9 mouse cellular contexts compared by ENCODE assay signal in the genomic region with DNA sequence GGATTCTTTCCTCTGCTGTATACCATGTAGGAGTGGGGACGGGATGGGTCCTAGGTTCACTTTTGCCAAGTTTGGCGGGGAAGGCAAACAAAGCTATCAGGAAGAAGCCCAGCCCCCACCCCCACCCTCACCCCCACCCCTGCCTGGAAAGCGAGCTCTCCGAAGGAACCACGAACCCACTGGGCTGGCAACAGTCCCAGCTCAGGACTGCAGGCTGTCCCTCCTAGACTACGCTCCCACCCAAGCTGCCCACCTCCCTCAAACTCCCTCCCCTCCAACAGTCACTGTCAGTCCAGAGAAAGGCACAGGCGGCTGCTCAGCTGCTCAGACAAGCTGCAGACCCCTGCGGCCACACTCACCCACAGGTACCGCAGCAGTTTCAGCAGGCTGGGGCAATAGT. TPM values are rescaled to one million over a fixed set of nuclear protein-coding genes. Genes with fewer than 3 reads are reported as not detected.
DNase-seq lines count a peak whose midpoint lies in the region; ATAC-seq and TF ChIP-seq lines count a peak whose summit lies in the region.
"Had no signal": no experiment of that assay in that cellular context is flagged by ENCODE, and none has a peak within 500 bp of the region (broad histone marks: within the 10 kb centered on the region; RNA-seq: fewer than 3 reads in every experiment).

No protein-coding gene starts in this region.

- TF ChIP-seq CTCF in kidney, postnatal 0 days (IDR thresholded peaks at IDR 0.05; ENCODE audit: low read depth), result no peak
- no peak for TF ChIP-seq CTCF in midbrain, postnatal 0 days (IDR thresholded peaks at IDR 0.05)

- no peak overlapping the region for H3K27ac ChIP-seq in kidney, postnatal 0 days
- H3K27ac ChIP-seq in embryonic facial prominence, embryonic 13.5 days, result no peak overlapping the region; the same call in 1 of the 2 replicates
- no peak overlapping the region for H3K27ac ChIP-seq in intestine, embryonic 15.5 days
- H3K27ac ChIP-seq in midbrain, postnatal 0 days (ENCODE audit: low read depth, low read length), result no peak overlapping the region

- no peak for ATAC-seq in kidney, postnatal 0 days (replicated peaks; ENCODE audit: low FRiP score, low read depth)
- no peak for ATAC-seq in embryonic facial prominence, embryonic 13.5 days (ENCODE audit: insufficient number of reproducible peaks, insufficient read depth, low FRiP score, low TSS enrichment, low read depth)
- ATAC-seq in intestine, embryonic 15.5 days, result no peak
- no peak for ATAC-seq in midbrain, postnatal 0 days (ENCODE audit: low FRiP score)

- no peaks in the 10 kb centered on the region for H3K27me3 ChIP-seq in kidney, postnatal 0 days (ENCODE audit: insufficient read depth, low read length)
- H3K27me3 ChIP-seq in embryonic facial prominence, embryonic 13.5 days, result no peaks in the 10 kb centered on the region
- H3K27me3 ChIP-seq in intestine, embryonic 15.5 days (replicated peaks), result no peaks in the 10 kb centered on the region
- H3K27me3 ChIP-seq in midbrain, postnatal 0 days (ENCODE audit: insufficient read depth, low read length), result no peaks in the 10 kb centered on the region

- peak overlapping the region; percentile 48 for H3K4me2 ChIP-seq in kidney, postnatal 0 days (ENCODE audit: low read length)
- peak overlapping the region; percentile 71 for H3K4me2 ChIP-seq in embryonic facial prominence, embryonic 13.5 days
- peak overlapping the region; percentile 66 for H3K4me2 ChIP-seq in intestine, embryonic 15.5 days (replicated peaks)
- peak overlapping the region; percentile 31 for H3K4me2 ChIP-seq in midbrain, postnatal 0 days (ENCODE audit: low read depth, low read length, poor library complexity, severe bottlenecking)

- no peaks in the 10 kb centered on the region for H3K36me3 ChIP-seq in kidney, postnatal 0 days (ENCODE audit: insufficient read depth, low read length)
- H3K36me3 ChIP-seq in embryonic facial prominence, embryonic 13.5 days, result no peaks in the 10 kb centered on the region
- no peaks in the 10 kb centered on the region for H3K36me3 ChIP-seq in intestine, embryonic 15.5 days
- no peaks in the 10 kb centered on the region for H3K36me3 ChIP-seq in midbrain, postnatal 0 days (ENCODE audit: insufficient read depth, low read length)

- H3K9ac ChIP-seq in kidney, postnatal 0 days (ENCODE audit: low read depth, low read length), result 0 out of 2 replicates have a peak overlapping the region, but pooled peaks have one; percentile 5
- H3K9ac ChIP-seq in embryonic facial prominence, embryonic 13.5 days, result peak overlapping the region; percentile 65
- 0 out of 2 replicates have a peak overlapping the region, but pooled peaks have one; percentile 21 for H3K9ac ChIP-seq in intestine, embryonic 15.5 days
- H3K9ac ChIP-seq in midbrain, postnatal 0 days (replicated peaks; ENCODE audit: low read length, poor library complexity, severe bottlenecking), result no peak overlapping the region

- no peak for DNase-seq in kidney, postnatal 0 days (ENCODE audit: low spot score)
- DNase-seq in kidney, postnatal 36 days, result no peak
- DNase-seq in midbrain, postnatal 0 days (ENCODE audit: low spot score), result no peak
- no peak for DNase-seq in cerebellum, adult 9-10 months
- no peak for DNase-seq in c-Kit-positive CD71-positive TER-119-positive erythroid progenitor cells, embryonic 14.5 days (ENCODE audit: low spot score)
- no peak for DNase-seq in left cerebral cortex, adult 8-10 months (ENCODE audit: low spot score in 2 of 2)
- DNase-seq: cerebellum, postnatal 36 days had no signal

- H3K4me1 ChIP-seq in kidney, postnatal 0 days (replicated peaks; ENCODE audit: insufficient read depth, low read length), result peaks cover 7% of the 10 kb centered on the region
- H3K4me1 ChIP-seq in embryonic facial prominence, embryonic 13.5 days, result peaks cover 73% of the 10 kb centered on the region
- peaks cover 66% of the 10 kb centered on the region for H3K4me1 ChIP-seq in intestine, embryonic 15.5 days (replicated peaks)
- peaks cover 2% of the 10 kb centered on the region; the same call in 1 of the 2 replicates for H3K4me1 ChIP-seq in midbrain, postnatal 0 days (ENCODE audit: insufficient read depth, low read length)

- no peaks in the 10 kb centered on the region for H3K9me3 ChIP-seq in kidney, postnatal 0 days (replicated peaks; ENCODE audit: low read length)
- H3K9me3 ChIP-seq in embryonic facial prominence, embryonic 13.5 days, result no peaks in the 10 kb centered on the region
- H3K9me3 ChIP-seq in intestine, embryonic 15.5 days, result no peaks in the 10 kb centered on the region
- no peaks in the 10 kb centered on the region for H3K9me3 ChIP-seq in midbrain, postnatal 0 days (ENCODE audit: low read length)

- WGBS in kidney, postnatal 0 days, result 20% methylated on average over 9 of the region's 9 CpGs
- 8% methylated on average over 9 of the region's 9 CpGs for WGBS in embryonic facial prominence, embryonic 13.5 days
- WGBS in intestine, embryonic 15.5 days, result 11% methylated on average over 9 of the region's 9 CpGs
- 18% methylated on average over 8 of the region's 9 CpGs for WGBS in midbrain, postnatal 0 days

- H3K4me3 ChIP-seq in kidney, postnatal 0 days (replicated peaks; ENCODE audit: low read depth, low read length), result 0 out of 2 replicates have a peak overlapping the region, but pooled peaks have one; percentile 3
- peak overlapping the region; percentile 42 for H3K4me3 ChIP-seq in embryonic facial prominence, embryonic 13.5 days
- H3K4me3 ChIP-seq in intestine, embryonic 15.5 days (replicated peaks), result peak overlapping the region; percentile 32
- H3K4me3 ChIP-seq in midbrain, postnatal 0 days (ENCODE audit: low read depth, low read length), result no peak overlapping the region

RNA-seq across cellular contexts. Expression of a gene that starts 58.3 kb away (rescaled TPM):
- 4.8 and 5.0 TPM in 2 replicates for polyA plus RNA-seq in kidney, postnatal 0 days (2015; fragmentation: Nextera tagmentation; extraction: Ambion mirVana)
- polyA plus RNA-seq in embryonic facial prominence, embryonic 13.5 days (2015; fragmentation: Nextera tagmentation; extraction: Ambion mirVana), result 8.6 and 10.2 TPM in 2 replicates
- 10.0 and 10.7 TPM in 2 replicates for polyA plus RNA-seq in intestine, embryonic 15.5 days (2015; fragmentation: Nextera tagmentation; extraction: Ambion mirVana)
- 11.7 and 11.8 TPM in 2 replicates for total RNA-seq in midbrain, postnatal 0 days (2014; rRNA removed)
- 3.3 and 3.8 TPM in 2 replicates for polyA plus RNA-seq in midbrain, postnatal 0 days (2015; fragmentation: Nextera tagmentation; extraction: Ambion mirVana)
- 10 to 100 TPM; 33.9 to 38.7 (median 35.5) TPM for total RNA-seq in left cerebral cortex, adult 8-10 months (2022)
